Mouse (Mus musculus) hindbrain, embryonic 10.5 days (tissue): ENCODE measurements around the gene Mre11a. TPM values are rescaled to one million over a fixed set of nuclear protein-coding genes. Genes with fewer than 3 reads are reported as not detected.
A peak's percentile ranks its signal among the peaks of the same experiment; 100 is the strongest.
"Not testable (repeated sequence)": the region's sequence is repeated elsewhere in the genome, so short reads cannot be mapped to it uniquely, and the experiment has no call there.

ENCODE experiments used
- DNase-seq: peaks from one replicate; pipeline ENCODE4 v3.0.0-alpha.2; 2017; ENCODE audit warnings: low spot score
- H3K27ac ChIP-seq: fragments of 300-500 bp; sonication (generic); 2 replicates; pipeline ENCODE4 v1.5.1; 2016; ENCODE audit warnings: mild to moderate bottlenecking, moderate library complexity
- H3K27me3 ChIP-seq: fragments of 300-500 bp; sonication (generic); 2 replicates; pipeline ENCODE4 v1.6.1; 2016; ENCODE audit warnings: mild to moderate bottlenecking; ENCODE audit not compliant: poor library complexity, insufficient read depth, severe bottlenecking
- H3K36me3 ChIP-seq: fragments of 300-500 bp; sonication (generic); 2 replicates; pipeline ENCODE4 v1.6.1; 2016; ENCODE audit warnings: mild to moderate bottlenecking, moderate library complexity
- H3K4me1 ChIP-seq: fragments of 300-500 bp; sonication (generic); replicated peaks from 2 replicates; pipeline ENCODE4 v1.6.1; 2016; ENCODE audit warnings: mild to moderate bottlenecking
- H3K4me3 ChIP-seq: fragments of 300-500 bp; sonication (generic); 2 replicates; pipeline ENCODE4 v1.5.1; 2016; ENCODE audit warnings: mild to moderate bottlenecking, moderate library complexity
- H3K9me3 ChIP-seq: fragments of 300-500 bp; sonication (generic); 2 replicates; pipeline ENCODE4 v1.6.1; 2016; ENCODE audit warnings: mild to moderate bottlenecking, moderate library complexity
- WGBS: fragments of 180-500 bp; shearing (Covaris S2); methylation state at CpG from one replicate; pipeline ENCODE4 v1.1.7; 2016; 5-methylcytosine and 5-hydroxymethylcytosine counted together
- polyA plus RNA-seq: library from polyadenylated mRNA; unstranded; fragments of >200 nt; fragmentation: Nextera tagmentation; extraction: Ambion mirVana; gene quantifications from 2 replicates; pipeline ENCODE4 v1.2.1, GENCODE M21; 2016

Mre11a gene
- polyA plus RNA-seq, 1 experiment from 2014 or later, result 25.9 TPM

DNA sequence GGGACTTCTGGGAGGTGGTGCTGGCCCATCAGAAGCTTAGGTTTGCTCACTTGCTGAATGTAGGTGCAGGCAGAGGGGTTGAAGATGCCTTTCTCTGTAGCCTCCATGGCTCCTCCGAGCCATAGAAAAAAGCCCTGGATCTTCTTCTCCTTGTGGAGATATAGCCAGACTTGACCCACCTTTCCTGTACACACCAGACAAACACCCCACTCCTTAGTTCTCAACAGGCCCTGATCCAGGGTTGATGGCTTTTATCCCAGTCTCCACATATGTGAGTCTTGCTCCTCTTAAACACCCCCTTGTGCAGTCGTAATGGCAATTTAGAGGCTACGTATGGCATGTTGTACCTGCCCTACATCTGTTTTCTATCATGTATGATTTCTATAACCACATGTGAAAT is 78.7 kb downstream of the Mre11a start:
- Histone ChIP-seq H3K27ac (no peak overlapping the region), H3K36me3 (no peaks in the 10 kb centered on the region), H3K27me3 (peaks cover 52% of the 10 kb centered on the region), H3K4me3 (no peak overlapping the region), H3K9me3 (no peaks in the 10 kb centered on the region), H3K4me1 (peaks cover 15% of the 10 kb centered on the region)
- WGBS, result 89% methylated on average over 3 of the region's 3 CpGs
- DNase-seq, result no peak

DNA sequence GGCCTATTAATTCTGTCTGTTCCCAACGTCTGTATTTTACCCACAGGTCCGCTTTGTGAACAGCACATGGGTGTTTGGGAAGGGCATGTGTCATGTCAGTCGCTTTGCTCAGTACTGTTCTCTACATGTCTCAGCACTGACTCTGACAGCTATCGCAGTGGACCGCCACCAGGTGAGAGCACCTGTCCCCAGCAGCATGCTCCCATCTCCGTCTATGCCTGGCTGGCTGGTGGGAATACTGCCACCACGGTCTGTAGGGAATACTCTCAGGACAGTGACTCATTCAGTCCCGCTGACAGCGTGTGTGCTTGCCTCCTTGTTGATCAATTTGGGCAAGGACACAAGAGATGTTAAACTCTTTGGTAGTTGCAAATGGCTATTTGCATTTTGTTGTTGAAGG is 80.3 kb downstream of the Mre11a start:
- no peaks in the 10 kb centered on the region for H3K9me3 ChIP-seq
- no peaks in the 10 kb centered on the region for H3K36me3 ChIP-seq
- DNase-seq, result no peak
- peaks cover 13% of the 10 kb centered on the region for H3K4me1 ChIP-seq
- H3K27ac ChIP-seq, result no peak overlapping the region
- peaks cover 38% of the 10 kb centered on the region for H3K27me3 ChIP-seq
- 87% methylated on average over 9 of the region's 9 CpGs for WGBS
- no peak overlapping the region for H3K4me3 ChIP-seq

DNA sequence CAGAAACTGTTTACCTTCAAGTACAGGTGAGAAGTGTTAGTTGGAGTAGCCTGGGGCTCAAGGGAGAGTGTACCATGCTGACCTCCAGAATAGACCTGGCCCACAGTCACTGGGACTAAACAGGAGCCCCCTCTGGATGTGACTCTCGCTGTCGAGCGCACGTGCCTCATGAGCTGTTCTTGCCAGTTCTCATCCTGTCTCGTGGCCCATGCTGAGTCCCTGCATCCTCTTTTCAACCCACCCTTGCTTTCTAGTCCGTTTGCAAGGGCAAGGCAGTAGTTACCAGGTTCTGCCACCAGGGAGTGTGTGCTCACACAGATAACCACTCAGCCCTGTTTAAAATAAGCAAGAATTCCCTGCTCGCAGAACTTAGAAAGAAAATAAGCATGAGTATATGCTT is 82.5 kb downstream of the Mre11a start:
- Histone ChIP-seq H3K4me1 (peaks cover 8% of the 10 kb centered on the region), H3K36me3 (no peaks in the 10 kb centered on the region), H3K27me3 (peaks cover 16% of the 10 kb centered on the region), H3K4me3 (no peak overlapping the region), H3K9me3 (no peaks in the 10 kb centered on the region), H3K27ac (no peak overlapping the region)
- WGBS, result 42% methylated on average over 7 of the region's 7 CpGs
- peak; percentile 48 for DNase-seq

DNA sequence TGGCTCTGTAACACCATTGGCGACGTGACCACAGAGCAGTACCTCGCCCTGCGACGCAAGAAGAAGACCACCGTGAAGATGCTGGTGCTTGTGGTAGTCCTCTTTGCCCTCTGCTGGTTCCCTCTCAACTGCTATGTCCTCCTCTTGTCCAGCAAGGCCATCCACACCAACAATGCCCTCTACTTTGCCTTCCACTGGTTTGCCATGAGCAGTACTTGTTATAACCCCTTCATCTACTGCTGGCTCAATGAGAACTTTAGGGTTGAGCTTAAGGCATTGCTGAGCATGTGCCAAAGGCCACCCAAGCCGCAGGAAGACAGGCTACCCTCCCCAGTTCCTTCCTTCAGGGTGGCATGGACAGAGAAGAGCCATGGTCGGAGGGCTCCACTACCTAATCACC is 83.9 kb downstream of the Mre11a start:
- Histone ChIP-seq H3K4me1 (peaks cover 16% of the 10 kb centered on the region), H3K27me3 (peaks cover 3% of the 10 kb centered on the region; the same call in 1 of the 2 replicates), H3K4me3 (no peak overlapping the region), H3K36me3 (no peaks in the 10 kb centered on the region), H3K9me3 (no peaks in the 10 kb centered on the region), H3K27ac (no peak overlapping the region)
- no peak for DNase-seq
- 91% methylated on average over 8 of the region's 8 CpGs for WGBS

DNA sequence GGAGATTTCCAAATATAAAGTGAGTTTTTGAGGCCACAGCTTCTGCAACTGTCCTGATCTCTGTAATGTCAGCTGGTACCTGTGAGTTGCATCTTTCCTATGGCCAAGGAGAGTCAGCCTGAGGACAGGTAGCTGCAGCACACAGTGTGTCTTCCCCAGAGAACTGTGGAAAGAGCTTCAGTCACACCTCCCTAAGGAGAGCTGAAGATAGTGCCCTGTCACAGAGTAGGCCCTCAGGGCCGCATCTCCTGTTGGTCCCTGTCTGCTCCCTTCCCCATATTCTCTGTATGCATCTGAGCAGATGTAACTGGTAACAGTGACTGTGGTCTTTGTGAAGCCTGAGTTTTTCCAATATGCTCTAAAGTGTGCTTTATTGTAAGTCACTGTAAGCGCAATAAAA is 85.9 kb downstream of the Mre11a start:
- no peak for DNase-seq
- Histone ChIP-seq H3K4me1 (peaks cover 16% of the 10 kb centered on the region), H3K27ac (peak overlapping the region; percentile 36; the same call in 1 of the 2 replicates), H3K4me3 (no peak overlapping the region), H3K9me3 (no peaks in the 10 kb centered on the region), H3K36me3 (no peaks in the 10 kb centered on the region), H3K27me3 (peaks cover 3% of the 10 kb centered on the region; the same call in 1 of the 2 replicates)
- 92% methylated on average over 2 of the region's 2 CpGs for WGBS

DNA sequence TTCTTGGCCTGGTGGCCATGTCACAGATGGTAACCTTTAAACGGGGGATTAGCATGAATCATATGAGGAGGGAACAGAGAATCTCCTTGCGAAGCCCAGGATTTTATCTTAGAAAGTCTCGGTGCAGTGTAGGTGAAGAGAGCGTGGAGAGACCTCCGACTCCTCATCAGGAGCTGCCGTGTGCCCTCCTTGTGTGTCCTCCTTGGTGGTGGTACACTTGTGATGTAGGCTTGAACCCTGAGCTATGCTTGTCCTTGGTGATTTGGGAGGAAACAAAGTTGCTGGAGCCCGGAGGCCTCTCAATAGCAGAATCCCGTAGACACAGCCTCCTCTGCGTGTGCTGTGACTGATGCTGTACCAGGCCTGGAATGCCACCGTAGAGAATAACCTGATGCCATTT is 86.3 kb downstream of the Mre11a start:
- H3K27ac ChIP-seq, result peak overlapping the region; percentile 36; the same call in 1 of the 2 replicates
- 92% methylated on average over 10 of the region's 10 CpGs for WGBS
- peaks cover 16% of the 10 kb centered on the region for H3K4me1 ChIP-seq
- no peak for DNase-seq
- peaks cover 3% of the 10 kb centered on the region; the same call in 1 of the 2 replicates for H3K27me3 ChIP-seq
- no peak overlapping the region for H3K4me3 ChIP-seq
- no peaks in the 10 kb centered on the region for H3K9me3 ChIP-seq
- no peaks in the 10 kb centered on the region for H3K36me3 ChIP-seq

DNA sequence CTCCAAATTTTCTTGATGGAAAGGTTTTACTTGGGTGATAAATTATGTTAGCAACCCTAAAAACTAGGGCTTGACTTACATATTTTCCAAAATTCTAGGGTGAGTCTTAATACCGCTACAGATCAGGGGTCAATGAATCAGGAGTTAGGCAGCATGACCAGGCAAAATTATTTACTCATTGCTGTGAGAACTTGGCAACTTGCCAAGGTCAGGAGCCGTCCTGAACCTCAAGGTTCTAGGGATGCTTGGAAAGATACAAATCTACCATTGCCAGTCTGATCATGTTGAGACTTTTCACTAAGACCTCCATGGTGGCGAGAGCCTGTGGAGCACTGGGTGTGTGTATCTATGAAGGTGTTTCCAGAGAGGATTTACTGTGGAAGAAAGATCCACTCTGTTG is 87.1 kb downstream of the Mre11a start:
- no peak for DNase-seq

DNA sequence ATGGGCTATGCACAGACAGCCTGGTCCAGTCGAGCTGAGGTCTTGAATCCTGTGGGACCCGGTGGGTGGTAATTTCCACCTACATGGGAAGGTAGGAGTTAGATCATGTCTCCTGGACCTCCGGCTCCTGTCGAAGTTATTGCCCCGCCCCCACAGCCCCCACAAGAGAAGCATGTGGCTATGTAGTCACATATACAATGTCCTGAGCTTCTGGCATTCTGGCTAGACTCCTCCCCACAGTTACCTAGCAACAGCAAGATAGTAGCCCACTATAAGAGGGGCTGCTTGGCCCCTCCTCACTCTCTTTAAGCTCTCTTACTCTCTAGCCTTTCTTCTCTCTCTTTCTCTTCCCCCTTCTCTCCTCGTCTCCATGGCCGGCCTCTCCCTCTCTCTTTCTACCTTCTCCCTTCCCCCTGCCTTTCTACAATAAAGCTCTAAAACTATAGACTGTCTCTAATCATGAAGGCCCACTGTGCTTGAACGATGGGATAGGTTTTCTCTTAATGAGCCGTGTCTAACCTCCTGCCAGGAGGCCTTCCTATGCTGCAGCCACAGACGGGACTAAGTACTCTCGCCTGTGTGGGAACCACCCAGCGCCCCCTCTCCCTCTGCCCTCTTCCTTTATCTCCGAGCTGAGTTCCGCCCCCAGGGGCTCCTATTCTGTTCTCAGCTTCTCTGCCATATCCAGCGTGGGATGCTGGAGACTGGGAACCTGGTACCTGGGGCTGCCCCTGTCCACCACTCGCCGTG is 87.9 kb downstream of the Mre11a start:
- DNase-seq, result peak; percentile 52
- peak overlapping the region; percentile 18; the same call in 1 of the 2 replicates for H3K4me3 ChIP-seq
- H3K36me3 ChIP-seq, result no peaks in the 10 kb centered on the region
- peaks cover 3% of the 10 kb centered on the region; the same call in 1 of the 2 replicates for H3K27me3 ChIP-seq
- H3K4me1 ChIP-seq, result peaks cover 20% of the 10 kb centered on the region
- peak overlapping the region; percentile 80 for H3K27ac ChIP-seq
- no peaks in the 10 kb centered on the region for H3K9me3 ChIP-seq
- 28% methylated on average over 17 of the region's 17 CpGs for WGBS

More for the DNA sequence above, 87.1 kb downstream of the Mre11a start:
- Histone ChIP-seq H3K27ac (peak overlapping the region; percentile 80), H3K36me3 (no peaks in the 10 kb centered on the region), H3K27me3 (peaks cover 3% of the 10 kb centered on the region; the same call in 1 of the 2 replicates), H3K9me3 (no peaks in the 10 kb centered on the region), H3K4me1 (peaks cover 20% of the 10 kb centered on the region), H3K4me3 (no peak overlapping the region)
- 83% methylated on average over 3 of the region's 3 CpGs for WGBS

DNA sequence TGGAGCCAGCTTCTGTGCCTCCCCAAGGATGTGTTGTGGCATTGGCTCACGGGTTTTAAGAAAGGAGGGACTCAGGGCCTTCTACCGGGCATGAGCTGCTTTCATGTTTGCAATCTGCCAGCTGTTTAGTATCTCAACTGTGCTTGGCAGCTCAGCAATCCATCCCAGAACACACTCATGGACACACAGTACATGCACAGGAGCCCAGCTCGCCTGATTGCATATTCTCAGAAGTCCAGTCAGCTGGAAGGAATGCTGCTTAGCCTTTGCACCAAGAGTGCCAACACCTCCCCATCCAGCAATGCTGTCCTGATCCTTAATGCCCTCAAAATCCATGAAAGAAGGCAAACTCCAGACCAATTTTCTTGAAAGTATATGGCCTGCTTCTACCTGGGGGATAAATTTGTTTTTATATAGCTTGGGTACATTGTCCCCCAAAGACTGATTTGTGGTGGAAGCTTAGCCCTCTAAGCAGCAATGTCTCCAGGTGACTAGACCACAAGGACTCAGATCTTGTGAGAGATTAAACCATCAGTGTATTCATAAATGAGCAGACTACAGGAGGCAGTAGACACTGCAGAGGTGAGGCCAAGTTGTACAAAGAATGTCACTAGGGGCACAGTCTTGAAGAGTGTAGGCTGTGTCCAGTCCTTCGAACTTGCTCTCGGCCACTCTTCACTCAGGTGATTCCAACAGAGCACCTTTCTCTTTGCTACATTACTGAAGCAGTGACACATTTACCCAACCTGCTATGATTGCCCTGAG is 91.5 kb downstream of the Mre11a start:
- Histone ChIP-seq H3K27ac (0 out of 2 replicates have a peak overlapping the region, but pooled peaks have one; percentile 8), H3K27me3 (no peaks in the 10 kb centered on the region), H3K4me1 (peaks cover 20% of the 10 kb centered on the region), H3K4me3 (no peak overlapping the region), H3K36me3 (no peaks in the 10 kb centered on the region), H3K9me3 (no peaks in the 10 kb centered on the region)
- 83% methylated on average over 5 of the region's 5 CpGs for WGBS
- no peak for DNase-seq

DNA sequence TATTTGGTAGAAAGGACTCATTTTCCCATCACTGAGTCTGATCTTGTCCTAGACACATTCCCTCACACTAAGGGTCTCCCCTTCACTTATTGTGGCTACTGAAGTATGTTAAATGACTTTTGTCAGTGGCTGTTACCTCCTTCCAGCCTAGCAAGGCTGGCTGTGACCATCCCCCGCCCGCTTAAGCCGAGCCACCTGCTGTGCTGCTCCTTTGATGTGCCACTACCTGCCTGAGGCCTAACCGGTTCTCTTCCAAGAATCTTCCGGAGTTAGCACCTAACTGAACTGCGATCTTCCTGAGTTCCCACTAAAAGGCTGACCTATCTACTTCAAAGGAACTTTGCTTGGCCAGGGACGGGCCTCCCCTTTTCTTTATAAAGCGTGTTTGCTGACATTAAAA is 92.1 kb downstream of the Mre11a start:
- not testable (repeated sequence) for DNase-seq, H3K27me3 ChIP-seq, H3K4me3 ChIP-seq, H3K9me3 ChIP-seq, H3K36me3 ChIP-seq
- Histone ChIP-seq H3K4me1 (peaks cover 19% of the 10 kb centered on the region), H3K27ac (0 out of 2 replicates have a peak overlapping the region, but pooled peaks have one; percentile 8)
- WGBS, result 27% methylated on average over 8 of the region's 8 CpGs

DNA sequence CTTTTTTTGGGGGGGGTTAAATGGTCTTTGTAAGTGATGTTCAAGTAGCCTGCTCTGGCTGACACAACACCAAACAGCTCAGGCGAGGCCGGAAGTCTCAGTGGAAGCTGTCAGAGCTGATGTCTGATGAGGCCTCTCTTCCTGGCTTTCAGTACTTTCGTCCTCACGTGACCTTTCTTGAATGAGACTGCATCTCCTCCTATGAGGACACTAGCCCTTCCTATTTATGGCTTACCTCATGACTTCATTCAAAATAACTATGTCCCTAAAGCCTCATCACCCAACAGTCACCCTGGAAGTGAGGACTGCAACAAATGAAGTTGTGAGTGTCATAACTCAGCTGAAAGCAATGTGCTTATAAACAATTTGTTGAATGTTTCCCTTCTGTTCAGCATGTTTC is 100.2 kb downstream of the Mre11a start:
- H3K4me1 ChIP-seq, result no peaks in the 10 kb centered on the region
- H3K27ac ChIP-seq, result no peak overlapping the region
- H3K36me3 ChIP-seq, result no peaks in the 10 kb centered on the region
- H3K9me3 ChIP-seq, result no peaks in the 10 kb centered on the region
- 79% methylated on average over 4 of the region's 4 CpGs for WGBS
- H3K27me3 ChIP-seq, result no peaks in the 10 kb centered on the region
- H3K4me3 ChIP-seq, result no peak overlapping the region
- no peak for DNase-seq

DNA sequence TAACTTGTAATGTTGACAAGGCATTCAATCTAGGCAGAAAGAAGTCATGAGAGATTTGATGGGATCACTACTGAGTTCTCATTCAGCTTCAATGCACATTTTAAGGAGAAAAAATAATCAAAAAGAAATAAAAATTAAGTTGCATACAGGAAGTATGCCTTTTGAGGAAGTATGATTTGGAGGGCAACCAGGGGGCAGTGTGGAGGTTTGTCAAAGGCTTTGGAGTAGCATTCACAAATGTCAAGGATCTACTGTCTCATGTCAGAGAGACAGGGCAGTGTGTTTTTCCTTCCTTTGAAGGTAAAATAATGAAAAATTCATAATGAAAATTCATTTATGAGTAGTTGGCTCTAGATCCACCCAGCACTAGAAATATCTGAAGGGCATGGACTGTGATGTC is 100.7 kb downstream of the Mre11a start:
- Histone ChIP-seq H3K9me3 (no peaks in the 10 kb centered on the region), H3K4me1 (0 out of 2 replicates have a peak, but pooled peaks cover 2% of the 10 kb centered on the region), H3K27ac (no peak overlapping the region), H3K4me3 (no peak overlapping the region), H3K36me3 (no peaks in the 10 kb centered on the region), H3K27me3 (no peaks in the 10 kb centered on the region)
- no peak for DNase-seq

DNA sequence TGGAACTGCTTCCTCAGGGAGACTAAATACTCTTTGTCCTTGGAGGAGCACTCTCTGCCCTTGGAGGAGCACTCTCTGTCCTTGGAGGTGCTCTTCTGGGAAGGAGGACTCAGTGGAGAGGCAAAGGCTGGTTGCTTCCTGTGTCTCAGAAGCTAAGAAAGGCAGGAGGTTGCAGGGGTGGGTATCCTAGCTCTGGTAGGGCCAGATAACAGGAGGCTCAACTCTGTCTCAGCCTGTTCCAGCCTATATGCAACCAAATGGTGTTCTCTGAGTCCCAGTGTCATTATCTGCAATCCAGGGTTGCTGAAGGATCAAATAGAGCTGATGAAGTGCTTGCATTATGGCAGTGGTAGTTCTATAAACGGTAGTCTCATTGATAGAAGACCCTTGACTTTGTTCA is 101.5 kb downstream of the Mre11a start:
- Histone ChIP-seq H3K27me3 (no peaks in the 10 kb centered on the region), H3K36me3 (no peaks in the 10 kb centered on the region), H3K9me3 (no peaks in the 10 kb centered on the region), H3K4me3 (no peak overlapping the region), H3K27ac (no peak overlapping the region), H3K4me1 (peaks cover 10% of the 10 kb centered on the region; the same call in 1 of the 2 replicates)
- no peak for DNase-seq
- WGBS, result 89% methylated on average over 1 of the region's 1 CpGs
